Mouse (Mus musculus) hindbrain, embryonic 14.5 days (tissue): ENCODE measurements around the gene Ralgds. TPM values are rescaled to one million over a fixed set of nuclear protein-coding genes. Genes with fewer than 3 reads are reported as not detected.
A peak's percentile ranks its signal among the peaks of the same experiment; 100 is the strongest.

Source experiments
- ATAC-seq: fragments of 200-750 bp; cut with Nextera tagmentation; 2 replicates; pipeline ENCODE4 v1.8.0; 2017; ENCODE audit warnings: moderate number of reproducible peaks, mild to moderate bottlenecking, moderate TSS enrichment, moderate library complexity; ENCODE audit not compliant: low FRiP score
- DNase-seq: peaks from one replicate; pipeline ENCODE4 v3.0.0-alpha.2; 2015; ENCODE audit warnings: low spot score
- H3K27ac ChIP-seq: fragments of 300-500 bp; sonication (generic); 2 replicates; pipeline ENCODE4 v1.5.1; 2014; ENCODE audit warnings: mild to moderate bottlenecking, moderate library complexity
- H3K27me3 ChIP-seq: fragments of 300-500 bp; sonication (generic); 2 replicates; pipeline ENCODE4 v1.6.1; 2014; ENCODE audit warnings: mild to moderate bottlenecking, low read length, mixed read lengths; ENCODE audit not compliant: control insufficient read depth, insufficient read depth
- H3K36me3 ChIP-seq: fragments of 300-500 bp; sonication (generic); replicated peaks from 2 replicates; pipeline ENCODE4 v1.6.1; 2014; ENCODE audit not compliant: control insufficient read depth, insufficient read depth
- H3K4me1 ChIP-seq: fragments of 300-500 bp; sonication (generic); replicated peaks from 2 replicates; pipeline ENCODE4 v1.6.1; 2014; ENCODE audit warnings: antibody characterized with exemption, low read length, mixed read lengths; ENCODE audit not compliant: control insufficient read depth, insufficient read depth
- H3K4me2 ChIP-seq: fragments of 300-500 bp; sonication (generic); replicated peaks from 2 replicates; pipeline ENCODE4 v1.6.1; 2014; ENCODE audit warnings: mild to moderate bottlenecking, moderate library complexity
- H3K4me3 ChIP-seq: fragments of 300-500 bp; sonication (generic); replicated peaks from 2 replicates; pipeline ENCODE4 v1.5.1; 2014; ENCODE audit warnings: mild to moderate bottlenecking, low read length
- H3K9ac ChIP-seq: fragments of 300-500 bp; sonication (generic); 2 replicates; pipeline ENCODE4 v1.6.1; 2014
- H3K9me3 ChIP-seq: fragments of 300-500 bp; sonication (generic); 2 replicates; pipeline ENCODE4 v1.6.1; 2016; ENCODE audit warnings: low read length; ENCODE audit not compliant: control insufficient read depth
- WGBS: fragments of 180-500 bp; shearing (Covaris S2); extraction: QIAGEN DNeasy Blood & Tissue Kit; methylation state at CpG from one replicate; pipeline ENCODE4 v1.1.7; 2014; 5-methylcytosine and 5-hydroxymethylcytosine counted together
- polyA plus RNA-seq: library from polyadenylated mRNA; unstranded; fragments of >200 nt; fragmentation: Nextera tagmentation; extraction: Ambion mirVana; gene quantifications from 2 replicates; pipeline ENCODE4 v1.2.1, GENCODE M21; 2014

The Ralgds gene
- polyA plus RNA-seq, 1 experiment from 2014 or later: 92.9 TPM

- DNase-seq (no peak), ATAC-seq (no peak)
- H3K36me3 ChIP-seq: 0 out of 2 replicates have a peak, but pooled peaks cover 1% of the 10 kb centered on the region
- no peaks in the 10 kb centered on the region for H3K27me3 ChIP-seq
- H3K4me3 ChIP-seq: no peak overlapping the region
- H3K9me3 ChIP-seq: no peaks in the 10 kb centered on the region
- H3K4me1 ChIP-seq: peaks cover 88% of the 10 kb centered on the region
- peak overlapping the region; percentile 78; the same call in 1 of the 2 replicates for H3K9ac ChIP-seq
- peak overlapping the region; percentile 88 for H3K27ac ChIP-seq
- 24% methylated on average over 7 of the region's 7 CpGs for WGBS
- H3K4me2 ChIP-seq: peak overlapping the region; percentile 84
These were observed 22.7 kb downstream of the Ralgds start for GRCm38 (mm10) chr2:28535650-28536049.

- peak overlapping the region; percentile 88; the same call in 1 of the 2 replicates for H3K27ac ChIP-seq
- H3K27me3 ChIP-seq: no peaks in the 10 kb centered on the region
- no peak for ATAC-seq
- peak overlapping the region; percentile 84; the same call in 1 of the 2 replicates for H3K4me2 ChIP-seq
- peaks cover 7% of the 10 kb centered on the region for H3K36me3 ChIP-seq
- peaks cover 85% of the 10 kb centered on the region for H3K4me1 ChIP-seq
- no peak for DNase-seq
- no peak overlapping the region for H3K9ac ChIP-seq
- no peaks in the 10 kb centered on the region for H3K9me3 ChIP-seq
- H3K4me3 ChIP-seq: no peak overlapping the region
- WGBS: 68% methylated on average over 4 of the region's 4 CpGs
These were observed 23.2 kb downstream of the Ralgds start for GRCm38 (mm10) chr2:28536166-28536565.

GRCm38 (mm10) chr2:28536766-28537633, 24.1 kb downstream of the Ralgds start:
- Histone ChIP-seq H3K4me1 (peaks cover 80% of the 10 kb centered on the region), H3K4me3 (no peak overlapping the region), H3K36me3 (peaks cover 15% of the 10 kb centered on the region), H3K27ac (peak overlapping the region; percentile 39; the same call in 1 of the 2 replicates), H3K4me2 (no peak overlapping the region), H3K27me3 (no peaks in the 10 kb centered on the region), H3K9me3 (no peaks in the 10 kb centered on the region), H3K9ac (peak overlapping the region; percentile 16; the same call in 1 of the 2 replicates)
- 60% methylated on average over 11 of the region's 11 CpGs for WGBS
- no peak for ATAC-seq
- DNase-seq: no peak

GRCm38 (mm10) chr2:28537634-28537920, 24.7 kb downstream of the Ralgds start:
- peak overlapping the region; percentile 39; the same call in 1 of the 2 replicates for H3K27ac ChIP-seq
- H3K9me3 ChIP-seq: no peaks in the 10 kb centered on the region
- no peak overlapping the region for H3K4me3 ChIP-seq
- H3K9ac ChIP-seq: peak overlapping the region; percentile 16; the same call in 1 of the 2 replicates
- H3K27me3 ChIP-seq: no peaks in the 10 kb centered on the region
- no peak overlapping the region for H3K4me2 ChIP-seq
- WGBS: 25% methylated on average over 4 of the region's 4 CpGs
- DNase-seq: no peak
- no peak for ATAC-seq
- H3K36me3 ChIP-seq: peaks cover 21% of the 10 kb centered on the region
- H3K4me1 ChIP-seq: peaks cover 74% of the 10 kb centered on the region

GRCm38 (mm10) chr2:28537995-28538816, 25.3 kb downstream of the Ralgds start:
- Histone ChIP-seq H3K4me2 (no peak overlapping the region), H3K4me1 (peaks cover 69% of the 10 kb centered on the region), H3K4me3 (no peak overlapping the region), H3K9me3 (no peaks in the 10 kb centered on the region), H3K9ac (peak overlapping the region; percentile 16; the same call in 1 of the 2 replicates), H3K36me3 (peaks cover 27% of the 10 kb centered on the region), H3K27ac (peak overlapping the region; percentile 66), H3K27me3 (no peaks in the 10 kb centered on the region)
- WGBS: 64% methylated on average over 8 of the region's 8 CpGs
- DNase-seq (no peak), ATAC-seq (no peak)

- Histone ChIP-seq H3K27ac (peak overlapping the region; percentile 66), H3K36me3 (peaks cover 33% of the 10 kb centered on the region), H3K27me3 (no peaks in the 10 kb centered on the region), H3K9ac (peak overlapping the region; percentile 51; the same call in 1 of the 2 replicates), H3K4me1 (peaks cover 64% of the 10 kb centered on the region), H3K4me2 (0 out of 2 replicates have a peak overlapping the region, but pooled peaks have one; percentile 1), H3K9me3 (no peaks in the 10 kb centered on the region), H3K4me3 (no peak overlapping the region)
- no peak for DNase-seq
- 45% methylated on average over 1 of the region's 1 CpGs for WGBS
- ATAC-seq: no peak
These were observed 25.8 kb downstream of the Ralgds start for GRCm38 (mm10) chr2:28538817-28539128.

GRCm38 (mm10) chr2:28539206-28539605, 26.3 kb downstream of the Ralgds start:
- Histone ChIP-seq H3K9ac (peak overlapping the region; percentile 51), H3K4me3 (no peak overlapping the region), H3K27me3 (no peaks in the 10 kb centered on the region), H3K36me3 (peaks cover 37% of the 10 kb centered on the region), H3K4me1 (peaks cover 60% of the 10 kb centered on the region), H3K27ac (peak overlapping the region; percentile 66), H3K4me2 (peak overlapping the region; percentile 12; the same call in 1 of the 2 replicates), H3K9me3 (no peaks in the 10 kb centered on the region)
- ATAC-seq (peak; percentile 35; the same call in 1 of the 2 replicates), DNase-seq (peak; percentile 53)
- WGBS: 20% methylated on average over 7 of the region's 7 CpGs

GRCm38 (mm10) chr2:28539949-28540348, 27.0 kb downstream of the Ralgds start:
- H3K4me2 ChIP-seq: peak overlapping the region; percentile 12; the same call in 1 of the 2 replicates
- WGBS: 70% methylated on average over 2 of the region's 2 CpGs

More at GRCm38 (mm10) chr2:28539949-28540348, 27.0 kb downstream of the Ralgds start:
- ATAC-seq (no peak), DNase-seq (no peak)
- Histone ChIP-seq H3K36me3 (peaks cover 44% of the 10 kb centered on the region), H3K4me3 (no peak overlapping the region), H3K4me1 (peaks cover 52% of the 10 kb centered on the region), H3K9ac (peak overlapping the region; percentile 51; the same call in 1 of the 2 replicates), H3K27me3 (no peaks in the 10 kb centered on the region), H3K9me3 (no peaks in the 10 kb centered on the region), H3K27ac (peak overlapping the region; percentile 66)
